ENCODE assay signal across 8 mouse cellular contexts in the genomic region with DNA sequence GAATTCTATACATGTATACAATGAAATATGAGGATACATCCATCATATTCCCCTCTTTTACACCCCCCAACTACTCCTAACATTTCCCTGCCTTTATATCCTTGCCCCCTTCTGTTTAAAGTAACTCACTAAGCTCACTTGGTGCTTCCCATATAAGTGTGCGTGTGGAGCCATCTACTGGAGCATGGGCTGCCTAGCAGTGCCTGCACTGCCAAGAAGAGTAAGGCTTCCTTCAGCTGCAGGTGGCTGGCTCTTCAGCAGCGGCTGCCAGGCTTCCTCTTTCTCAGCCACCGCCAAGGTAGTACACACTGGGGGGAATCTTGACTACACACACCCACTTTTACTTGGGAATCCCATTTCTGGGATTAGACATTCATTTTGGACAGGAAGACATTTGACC. TPM values are rescaled to one million over a fixed set of nuclear protein-coding genes. Genes with fewer than 3 reads are reported as not detected.
A peak's percentile ranks its signal among the peaks of the same experiment; 100 is the strongest.
DNase-seq lines count a peak whose midpoint lies in the region; ATAC-seq lines count a peak whose summit lies in the region.

No protein-coding gene starts in this region.

- no peaks in the 10 kb centered on the region for H3K9me3 ChIP-seq in forebrain, embryonic 10.5 days
- no peaks in the 10 kb centered on the region for H3K9me3 ChIP-seq in lung, embryonic 15.5 days

- no peaks in the 10 kb centered on the region; the same call in none of the 2 replicates for H3K27me3 ChIP-seq in forebrain, embryonic 10.5 days (ENCODE audit: poor library complexity, severe bottlenecking)
- H3K27me3 ChIP-seq in lung, embryonic 15.5 days: no peaks in the 10 kb centered on the region

- H3K4me1 ChIP-seq in forebrain, embryonic 10.5 days: peaks cover 58% of the 10 kb centered on the region
- H3K4me1 ChIP-seq in lung, embryonic 15.5 days: no peaks in the 10 kb centered on the region

- H3K27ac ChIP-seq in forebrain, embryonic 10.5 days: no peak overlapping the region
- no peak overlapping the region for H3K27ac ChIP-seq in lung, embryonic 15.5 days

- WGBS in forebrain, embryonic 10.5 days: 6% methylated on average over 3 of the region's 3 CpGs
- 3% methylated on average over 3 of the region's 3 CpGs for WGBS in lung, embryonic 15.5 days

- H3K36me3 ChIP-seq in forebrain, embryonic 10.5 days (replicated peaks): no peaks in the 10 kb centered on the region
- H3K36me3 ChIP-seq in lung, embryonic 15.5 days: no peaks in the 10 kb centered on the region

- peak; percentile 61 for ATAC-seq in CD4-positive, CD25-positive, alpha-beta regulatory T cell, adult 4 months
- peak; percentile 67; the same call in 1 of the 2 replicates for ATAC-seq in lung, embryonic 15.5 days (ENCODE audit: borderline replicate concordance, extremely low read depth, low FRiP score, low TSS enrichment)

- H3K4me3 ChIP-seq in forebrain, embryonic 10.5 days: no peak overlapping the region
- H3K4me3 ChIP-seq in lung, embryonic 15.5 days: no peak overlapping the region

- H3K9ac ChIP-seq in lung, embryonic 15.5 days: no peak overlapping the region

- no peak overlapping the region for H3K4me2 ChIP-seq in lung, embryonic 15.5 days

- intact Hi-C loops in heart, postnatal 14 days (cut with DNase I): no loop called here

- peak; percentile 10 for DNase-seq in adrenal gland, adult 8-10 months
- peak; percentile 70 for DNase-seq in forebrain, embryonic 10.5 days (ENCODE audit: extremely low spot score, low spot score)
- DNase-seq in heart, postnatal 14 days: peak; percentile 61 to 78
- peak; percentile 55 to 85 for DNase-seq in layer of hippocampus, adult 18-20 months (ENCODE audit: low spot score in 2 of 2)
- peak; percentile 61 for DNase-seq in ovary, postnatal 36 days (ENCODE audit: low spot score)
- DNase-seq in yolk sac, embryonic 10.5 days (ENCODE audit: low spot score): peak; percentile 48

RNA-seq across cellular contexts. Expression of a gene that starts 18.2 kb away (rescaled TPM):
- polyA plus RNA-seq in CD4-positive, CD25-positive, alpha-beta regulatory T cell, adult 4 months (2017; shearing (Covaris generic)): under 1 TPM in 1 of 2 experiments, not detected in 1; 0.40 TPM
- total RNA-seq in adrenal gland, adult 8-10 months (2022): 1 to 10 TPM in 3 of 4 experiments, under 1 TPM in 1; 0.83 to 1.5 (median 1.1) TPM
- 23.0 and 25.3 TPM in 2 replicates for polyA plus RNA-seq in forebrain, embryonic 10.5 days (2016; fragmentation: Nextera tagmentation; extraction: Ambion mirVana)
- 1 to 10 TPM; 6.8 to 8.2 TPM for total RNA-seq in heart, postnatal 14 days (2021)
- total RNA-seq in layer of hippocampus, adult 18-20 months (2021): under 1 TPM; 0.27 to 0.76 TPM
- 7.3 and 8.2 TPM in 2 replicates for polyA plus RNA-seq in lung, embryonic 15.5 days (2015; fragmentation: Nextera tagmentation; extraction: Ambion mirVana)

Comparison
In these comparisons a context has a peak if more than half of its experiments do, and no peak if none do; other contexts are left out.
1. DNase-seq: peak in every context shown above with its lines; median percentile 70 in forebrain, embryonic 10.5 days; 70 in layer of hippocampus, adult 18-20 months; 70 in heart, postnatal 14 days; 61 in ovary, postnatal 36 days; 48 in yolk sac, embryonic 10.5 days; 10 in adrenal gland, adult 8-10 months.